Mouse (Mus musculus) left cerebral cortex, adult 2 months (tissue): ENCODE data around the gene Hcar2. TPM values are rescaled to one million over a fixed set of nuclear protein-coding genes. Genes with fewer than 3 reads are reported as not detected.

Source experiments
- DNase-seq, 2 experiments: peaks; one replicate each; pipeline ENCODE4 v3.0.0; 2021 to 2022; ENCODE audit warnings: low spot score in 2 of 2, mixed read lengths in 1 of 2; ENCODE audit errors: extremely low spot score in 1 of 2
- H3K27ac ChIP-seq: fragments of 200-600 bp; 2 replicates; pipeline ENCODE4 v1.8.1; 2022
- H3K4me3 ChIP-seq: fragments of 200-600 bp; 2 replicates; pipeline ENCODE4 v1.8.1; 2022
- CTCF ChIP-seq: fragments of 200-600 bp; IDR thresholded peaks from 2 replicates; pipeline ENCODE4 v1.8.1; 2022; ENCODE audit warnings: antibody characterized with exemption, mild to moderate bottlenecking, moderate library complexity
- intact Hi-C: fragments of 180-260 bp; cut with DNase I; formaldehyde crosslinking; loops from one replicate; pipeline ENCODE4 v1.15.1; 2025
- total RNA-seq, 2 experiments: library from RNA; stranded (reverse); gene quantifications; 2 replicates each; pipeline ENCODE4 v1.2.3; 2021

Gene Hcar2
- total RNA-seq, 2 experiments from 2014 or later: not detected

DNA sequence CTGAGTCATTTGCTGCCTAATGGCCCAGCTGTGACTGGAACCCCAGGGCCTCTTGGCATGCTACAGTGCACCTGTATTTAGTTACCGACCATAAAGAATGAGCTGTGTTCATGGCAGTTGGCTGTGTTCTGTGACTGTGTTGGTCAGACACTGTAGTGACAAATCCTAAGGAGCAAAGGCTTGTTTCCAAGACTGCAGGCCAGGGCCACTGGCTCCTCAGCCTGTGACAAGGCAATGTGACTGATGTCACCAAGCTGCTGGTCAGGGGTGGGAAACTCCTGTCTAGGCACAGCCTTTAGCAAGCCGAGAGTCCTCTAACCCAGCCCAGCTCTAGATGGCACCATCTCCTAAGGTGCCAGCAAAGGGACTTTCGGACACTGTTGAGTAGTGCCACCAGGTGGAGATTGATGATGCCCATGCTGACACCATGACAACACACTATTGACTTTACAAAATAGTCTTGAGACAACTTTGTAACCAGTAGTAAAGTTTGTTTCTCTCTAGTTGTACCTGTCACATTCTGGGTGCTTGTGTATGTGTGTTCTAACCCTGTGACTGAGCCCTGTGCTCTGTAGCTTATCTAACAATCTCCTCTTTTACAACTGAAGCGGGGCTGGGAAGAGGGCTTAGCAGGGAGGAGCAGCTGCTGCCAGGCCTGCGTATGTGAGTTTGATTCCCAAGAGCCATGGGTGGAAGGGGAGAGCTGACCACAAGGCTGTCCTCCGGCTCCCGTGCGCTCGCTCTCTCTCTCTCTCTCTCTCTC, 44.6 kb downstream of the Hcar2 start:
- no peak for DNase-seq
- no peak overlapping the region for H3K27ac ChIP-seq
- intact Hi-C loops: loop anchor here (5.0 kb wide), 1 partner anchor 73 kb away; the partner anchor contains the start of genes Kntc1 and Rsrc2
- no peak overlapping the region for H3K4me3 ChIP-seq
- peak; percentile 29 for TF ChIP-seq CTCF

DNA sequence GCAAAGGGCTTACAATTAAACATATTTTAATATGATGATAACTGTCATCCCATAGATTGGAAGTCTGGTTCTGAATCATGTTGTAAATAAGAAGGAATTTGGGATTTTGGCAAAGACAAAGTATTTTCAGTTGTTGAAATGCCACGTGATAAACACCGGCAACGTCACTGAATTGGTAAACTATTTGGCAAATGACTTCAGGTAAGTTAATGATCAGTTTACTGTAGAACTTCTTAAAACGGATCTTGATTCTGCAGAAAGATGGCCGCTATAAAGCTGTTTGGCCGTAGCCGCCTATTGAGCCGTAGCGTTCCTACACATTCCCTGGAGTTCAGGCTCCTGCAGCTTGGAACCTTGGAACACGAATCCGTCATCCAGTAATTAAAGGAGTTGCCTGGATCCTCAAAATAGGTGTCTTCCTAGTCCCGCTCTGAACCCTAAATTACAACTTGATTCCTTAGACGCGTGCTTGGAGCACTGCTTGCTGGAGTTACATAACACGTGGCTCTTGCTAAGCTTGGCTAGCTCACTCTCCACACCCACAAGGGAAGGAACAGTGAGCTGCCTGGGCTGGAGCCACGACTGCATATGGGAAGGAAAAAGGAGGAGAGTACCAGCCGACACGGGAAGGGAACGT, 46.2 kb downstream of the Hcar2 start:
- H3K4me3 ChIP-seq: peak overlapping the region; percentile 26; the same call in 1 of the 2 replicates
- peak; percentile 39 to 55 for DNase-seq
- no peak; the same call in none of the 2 replicates for TF ChIP-seq CTCF
- intact Hi-C loops: no loop called here
- H3K27ac ChIP-seq: peak overlapping the region; percentile 55

DNA sequence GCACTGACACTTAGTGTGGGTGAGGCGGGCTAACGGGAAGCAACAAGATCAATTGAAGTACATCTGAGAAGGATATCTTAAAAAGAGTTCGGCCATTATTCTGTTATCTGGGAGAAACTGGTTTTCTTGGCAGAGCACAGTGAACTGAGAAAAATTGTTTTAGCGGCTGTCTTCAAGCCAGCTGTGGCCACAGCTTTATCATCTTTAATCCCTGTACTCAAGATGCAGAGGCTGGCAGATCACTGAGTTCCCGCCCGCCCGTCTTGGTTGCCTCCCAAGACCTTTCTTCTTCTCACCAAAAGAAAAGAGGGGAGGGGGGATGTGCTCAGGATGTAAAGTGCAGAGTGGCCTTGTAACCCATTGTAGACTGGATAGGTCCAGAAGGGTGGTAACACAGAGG, 48.4 kb downstream of the Hcar2 start:
- H3K4me3 ChIP-seq: no peak overlapping the region
- DNase-seq: no peak
- intact Hi-C loops: no loop called here
- H3K27ac ChIP-seq: no peak overlapping the region
- no peak for TF ChIP-seq CTCF

Other genes starting within 250 kb of the Hcar2 start
- 100 to 1,000 TPM; 139 TPM for gene Clip1, start 180.9 kb downstream of the Hcar2 start, total RNA-seq
- gene Zcchc8, start 144.4 kb downstream of the Hcar2 start, total RNA-seq: 10 to 100 TPM; 40.5 to 47.3 TPM
- gene Rsrc2, start 116.1 kb downstream of the Hcar2 start, total RNA-seq: 10 to 100 TPM; 84.2 to 84.8 TPM
- gene Kntc1, start 115.8 kb downstream of the Hcar2 start, total RNA-seq: 1 to 10 TPM in 1 of 2 experiments, under 1 TPM in 1; 0.68 to 1.1 TPM
- gene Hcar1, start 14.5 kb upstream of the Hcar2 start, total RNA-seq: 1 to 10 TPM; 1.5 TPM
- 10 to 100 TPM; 66.0 to 68.7 TPM for gene Denr, start 41.7 kb upstream of the Hcar2 start, total RNA-seq
- 1 to 10 TPM in 1 of 2 experiments, under 1 TPM in 1; 0.63 to 1.1 TPM for gene Gm43518, start 61.9 kb upstream of the Hcar2 start, total RNA-seq
- 1 to 10 TPM; 2.9 to 4.1 TPM for gene Ccdc62, start 65.2 kb upstream of the Hcar2 start, total RNA-seq
- gene Hip1r, start 108.1 kb upstream of the Hcar2 start, total RNA-seq: 10 to 100 TPM; 68.3 to 74.2 TPM
- gene Vps37b, start 166.8 kb upstream of the Hcar2 start, total RNA-seq: 10 to 100 TPM; 46.1 to 47.3 TPM
- 10 to 100 TPM; 55.0 to 57.3 TPM for gene Abcb9, start 230.3 kb upstream of the Hcar2 start, total RNA-seq
- 10 to 100 TPM; 35.4 to 39.1 TPM for gene Ogfod2, start 246.8 kb upstream of the Hcar2 start, total RNA-seq